Mouse (Mus musculus): ENCODE measurements at regions not wholly inside any gene's neighbourhood (a gene's known extent, or its start where the extent isn't known, plus 50 kb on each side); places are given as distances from the start of the nearest gene placed in this dataset.
A peak's percentile ranks its signal among the peaks of the same experiment; 100 is the strongest.

DNA sequence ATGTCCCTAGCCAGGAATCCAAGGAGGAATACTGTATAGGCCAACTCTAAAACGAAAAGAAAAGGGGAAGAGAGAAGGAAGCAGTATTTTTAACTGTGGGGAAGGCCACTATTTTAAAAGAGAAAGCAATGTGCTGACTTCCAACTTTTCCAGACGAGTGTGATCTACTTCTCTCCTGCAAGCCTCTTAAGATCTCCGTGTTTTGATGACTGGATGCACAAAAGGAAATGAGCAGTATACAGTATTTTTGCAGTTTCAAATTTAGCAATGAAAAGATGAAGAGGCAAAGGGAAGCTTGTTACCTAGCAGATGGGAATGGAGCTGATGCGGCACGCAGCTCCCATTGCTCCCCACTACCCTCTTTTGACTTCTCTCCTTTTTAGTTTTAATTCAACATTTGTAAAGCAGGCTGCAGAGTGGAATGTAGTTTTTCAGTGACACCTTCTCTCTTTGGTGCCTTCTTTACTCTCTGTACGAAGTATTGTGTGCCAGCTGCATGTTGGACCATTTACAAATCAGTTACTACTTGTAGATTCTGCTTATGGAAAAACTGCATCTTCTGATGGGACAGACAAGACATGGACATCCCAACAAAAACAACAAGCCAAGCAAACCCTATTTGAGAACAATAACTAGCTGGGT is 287.2 kb downstream of the Usp25 start:
- 0 out of 2 replicates have a peak, but pooled peaks have one; percentile 23 for ATAC-seq
- Histone ChIP-seq H3K4me3 (no peak overlapping the region), H3K9ac (no peak overlapping the region), H3K36me3 (ENCODE audit: poor library complexity, severe bottlenecking) (no peaks in the 10 kb centered on the region), H3K4me2 (peak overlapping the region; percentile 37), H3K27ac (peak overlapping the region; percentile 70), H3K4me1 (peaks cover 16% of the 10 kb centered on the region), H3K9me3 (replicated peaks) (no peaks in the 10 kb centered on the region; the same call in 1 of the 2 replicates), H3K27me3 (no peaks in the 10 kb centered on the region)
- 40% methylated on average over 6 of the region's 6 CpGs for WGBS

DNA sequence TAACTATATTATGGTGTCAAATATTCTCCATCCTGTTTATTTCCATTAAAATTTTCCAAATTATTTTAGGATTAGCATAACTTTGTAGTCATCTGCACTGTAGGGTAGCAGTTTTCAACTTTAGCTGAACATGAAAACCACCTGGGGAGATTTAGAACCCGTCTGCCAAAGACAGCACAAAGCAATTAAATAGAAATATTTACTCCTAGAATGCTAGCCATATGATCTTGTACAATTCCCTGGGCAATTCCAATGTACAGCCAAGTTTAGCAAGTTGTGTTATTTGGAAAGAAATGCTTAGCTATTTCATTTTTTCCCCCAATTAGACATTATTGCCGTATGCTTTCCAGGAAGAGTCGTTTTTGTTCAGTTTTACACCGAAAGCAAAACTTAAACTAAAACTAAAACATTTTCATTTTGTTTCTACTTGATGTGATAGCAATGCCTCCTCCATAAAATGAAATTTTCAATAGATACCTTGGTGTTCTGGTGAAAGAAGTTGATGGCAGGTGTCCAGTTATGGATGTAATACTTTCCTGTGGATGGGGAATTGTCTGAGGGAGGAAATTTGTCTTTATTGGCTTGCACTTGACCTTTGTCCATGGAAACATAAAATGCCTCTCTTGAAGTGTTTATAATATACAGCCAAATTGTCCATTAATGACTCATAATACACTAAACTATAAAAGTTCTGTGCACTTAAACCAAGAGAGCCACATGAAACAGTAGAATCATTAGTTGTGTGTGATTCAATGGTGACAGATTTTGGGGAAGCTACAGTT is 282.3 kb downstream of the Usp25 start:
- no peaks in the 10 kb centered on the region for H3K36me3 ChIP-seq (ENCODE audit: poor library complexity, severe bottlenecking)
- 77% methylated on average over 4 of the region's 4 CpGs for WGBS
- H3K4me2 ChIP-seq, result no peak overlapping the region
- H3K27me3 ChIP-seq, result no peaks in the 10 kb centered on the region
- H3K27ac ChIP-seq, result no peak overlapping the region
- H3K9ac ChIP-seq, result no peak overlapping the region
- no peaks in the 10 kb centered on the region for H3K9me3 ChIP-seq (replicated peaks)
- no peak for ATAC-seq
- H3K4me3 ChIP-seq, result no peak overlapping the region
- peaks cover 28% of the 10 kb centered on the region for H3K4me1 ChIP-seq

DNA sequence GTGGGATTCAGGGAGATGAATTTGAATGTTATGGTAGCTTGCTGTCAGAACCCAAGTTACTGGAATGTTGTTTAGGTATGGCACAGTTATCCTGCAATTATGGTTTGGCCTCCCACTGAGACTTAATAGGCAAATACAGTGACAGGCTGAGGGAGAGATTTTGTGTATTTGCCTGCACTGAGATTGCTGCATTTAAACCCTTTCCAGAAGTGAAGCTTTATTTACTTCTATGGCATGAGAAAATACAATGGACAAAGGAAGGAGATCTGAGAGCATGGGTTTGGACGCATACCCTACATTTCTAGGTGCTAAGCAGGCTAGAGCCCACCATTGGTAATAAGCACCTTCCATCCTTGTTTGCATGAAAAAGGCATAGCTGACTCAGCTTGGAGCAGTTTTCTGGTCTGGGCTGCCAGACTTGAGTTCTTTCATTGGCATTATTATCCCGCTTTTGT is 278.8 kb downstream of the Usp25 start:
- Histone ChIP-seq H3K9ac (no peak overlapping the region), H3K27ac (peak overlapping the region; percentile 72), H3K36me3 (ENCODE audit: poor library complexity, severe bottlenecking) (0 out of 2 replicates have a peak, but pooled peaks cover 5% of the 10 kb centered on the region), H3K4me2 (peak overlapping the region; percentile 35), H3K9me3 (replicated peaks) (no peaks in the 10 kb centered on the region), H3K4me3 (no peak overlapping the region), H3K4me1 (peaks cover 26% of the 10 kb centered on the region), H3K27me3 (no peaks in the 10 kb centered on the region)
- ATAC-seq, result peak; percentile 79
- WGBS, result 20% methylated on average over 2 of the region's 2 CpGs

DNA sequence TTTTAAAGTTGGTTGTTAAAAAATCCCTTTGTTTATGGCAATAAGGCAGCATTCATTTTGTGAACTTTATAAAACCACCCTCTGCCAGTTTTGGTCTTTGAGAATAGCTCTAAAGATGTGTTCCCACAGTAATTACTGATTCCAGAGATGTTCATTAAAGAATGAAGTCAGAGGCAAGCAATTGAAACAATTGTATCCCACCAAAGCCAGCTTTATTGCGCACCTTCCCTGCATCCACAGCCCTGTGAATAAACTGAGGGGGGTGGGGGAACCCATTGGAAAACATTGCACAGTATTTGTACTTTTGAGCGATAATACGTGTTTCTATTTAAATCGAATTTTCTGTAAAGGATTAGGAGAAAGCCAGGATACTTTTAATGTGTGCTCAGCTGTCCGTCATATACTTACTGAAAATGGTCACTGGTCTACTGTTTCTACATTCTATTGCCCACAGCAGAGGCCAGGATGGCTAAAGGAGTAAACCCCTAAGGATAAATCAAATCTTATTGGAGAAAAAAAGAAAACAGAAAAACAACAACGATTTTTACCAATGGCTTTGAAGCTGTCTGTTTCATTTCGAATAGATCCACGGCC is 278.3 kb downstream of the Usp25 start:
- Histone ChIP-seq H3K4me2 (peak overlapping the region; percentile 35), H3K9ac (no peak overlapping the region)

DNA sequence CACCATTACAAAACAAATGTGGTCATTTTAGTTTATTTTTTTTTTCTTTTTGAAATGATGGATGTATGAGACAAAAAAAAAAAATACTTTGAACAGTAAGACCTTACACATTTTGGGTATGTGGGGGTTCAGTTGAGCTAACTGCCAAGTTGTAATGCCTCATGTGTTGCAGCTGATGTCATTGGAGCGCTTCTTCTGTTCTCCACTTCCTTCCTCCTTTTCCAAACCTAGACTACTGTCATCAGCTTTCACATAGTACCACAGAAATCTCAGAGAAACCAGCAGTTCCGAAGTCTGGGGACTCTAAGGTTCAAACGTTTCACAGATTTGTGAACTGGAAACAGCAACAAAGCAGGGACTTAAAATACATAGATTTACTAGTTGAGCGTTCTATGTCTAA is 270.7 kb downstream of the Usp25 start:
- 78% methylated on average over 4 of the region's 4 CpGs for WGBS
- no peak overlapping the region for H3K9ac ChIP-seq
- no peak overlapping the region for H3K4me3 ChIP-seq
- no peak overlapping the region for H3K27ac ChIP-seq
- no peak overlapping the region for H3K4me2 ChIP-seq
- no peaks in the 10 kb centered on the region for H3K27me3 ChIP-seq
- H3K36me3 ChIP-seq (ENCODE audit: poor library complexity, severe bottlenecking), result 0 out of 2 replicates have a peak, but pooled peaks cover 4% of the 10 kb centered on the region
- peaks cover 13% of the 10 kb centered on the region for H3K4me1 ChIP-seq
- H3K9me3 ChIP-seq (replicated peaks), result no peaks in the 10 kb centered on the region
- ATAC-seq, result no peak

More for the DNA sequence above, 278.3 kb downstream of the Usp25 start:
- ATAC-seq, result peak; percentile 91
- Histone ChIP-seq H3K4me1 (peaks cover 26% of the 10 kb centered on the region), H3K27me3 (no peaks in the 10 kb centered on the region), H3K9me3 (replicated peaks) (no peaks in the 10 kb centered on the region), H3K4me3 (no peak overlapping the region), H3K27ac (peak overlapping the region; percentile 72), H3K36me3 (ENCODE audit: poor library complexity, severe bottlenecking) (0 out of 2 replicates have a peak, but pooled peaks cover 5% of the 10 kb centered on the region)
- WGBS, result 16% methylated on average over 8 of the region's 8 CpGs

DNA sequence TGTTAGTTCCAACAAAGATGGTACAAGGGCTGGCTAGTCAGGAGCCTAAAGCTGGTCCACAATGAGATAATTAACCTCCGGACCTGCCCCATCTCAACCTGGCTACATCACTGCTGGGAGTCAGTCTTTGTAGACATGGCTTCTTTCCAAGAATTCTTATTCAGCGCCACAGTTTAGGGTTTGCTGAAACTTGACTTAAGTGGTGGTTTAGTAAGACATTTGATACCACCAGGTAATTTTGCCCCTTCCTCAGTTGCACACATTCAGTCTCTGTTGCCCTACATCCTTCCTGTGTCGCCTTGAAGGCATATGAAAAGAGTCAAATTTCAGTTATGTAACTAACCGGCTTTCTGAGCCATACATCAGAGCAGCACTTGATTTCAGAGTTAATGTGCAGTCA is 266.4 kb downstream of the Usp25 start:
- H3K36me3 ChIP-seq (ENCODE audit: poor library complexity, severe bottlenecking), result no peaks in the 10 kb centered on the region
- H3K4me2 ChIP-seq, result no peak overlapping the region
- WGBS, result 76% methylated on average over 4 of the region's 4 CpGs
- peaks cover 13% of the 10 kb centered on the region for H3K4me1 ChIP-seq
- H3K9me3 ChIP-seq (replicated peaks), result no peaks in the 10 kb centered on the region
- no peak overlapping the region for H3K4me3 ChIP-seq
- ATAC-seq, result no peak
- no peak overlapping the region for H3K9ac ChIP-seq
- no peaks in the 10 kb centered on the region for H3K27me3 ChIP-seq
- no peak overlapping the region for H3K27ac ChIP-seq

DNA sequence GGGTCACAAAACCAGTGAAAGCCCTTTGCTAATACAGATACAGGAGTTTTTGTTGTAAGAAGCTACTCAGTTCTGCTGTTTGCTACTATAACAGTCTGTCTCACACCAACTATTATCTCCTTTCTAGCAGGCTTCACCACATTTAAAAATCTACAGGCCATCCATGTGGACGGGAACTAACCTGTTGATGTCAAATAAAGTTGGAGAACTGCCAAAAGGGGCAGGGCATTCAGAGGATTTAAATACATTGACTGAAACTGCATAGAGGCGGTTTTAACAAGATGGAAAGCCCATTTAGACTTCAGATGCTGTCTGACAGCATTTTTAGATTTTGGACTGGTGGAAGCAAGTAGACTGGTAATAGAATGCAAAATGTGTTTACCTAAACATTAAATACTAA is 266.0 kb downstream of the Usp25 start:
- no peak overlapping the region for H3K4me3 ChIP-seq
- H3K9me3 ChIP-seq (replicated peaks), result no peaks in the 10 kb centered on the region
- ATAC-seq, result no peak
- no peak overlapping the region for H3K9ac ChIP-seq
- 28% methylated on average over 2 of the region's 2 CpGs for WGBS
- no peak overlapping the region for H3K27ac ChIP-seq
- no peaks in the 10 kb centered on the region for H3K27me3 ChIP-seq
- peaks cover 13% of the 10 kb centered on the region for H3K4me1 ChIP-seq
- no peaks in the 10 kb centered on the region for H3K36me3 ChIP-seq (ENCODE audit: poor library complexity, severe bottlenecking)
- H3K4me2 ChIP-seq, result no peak overlapping the region

DNA sequence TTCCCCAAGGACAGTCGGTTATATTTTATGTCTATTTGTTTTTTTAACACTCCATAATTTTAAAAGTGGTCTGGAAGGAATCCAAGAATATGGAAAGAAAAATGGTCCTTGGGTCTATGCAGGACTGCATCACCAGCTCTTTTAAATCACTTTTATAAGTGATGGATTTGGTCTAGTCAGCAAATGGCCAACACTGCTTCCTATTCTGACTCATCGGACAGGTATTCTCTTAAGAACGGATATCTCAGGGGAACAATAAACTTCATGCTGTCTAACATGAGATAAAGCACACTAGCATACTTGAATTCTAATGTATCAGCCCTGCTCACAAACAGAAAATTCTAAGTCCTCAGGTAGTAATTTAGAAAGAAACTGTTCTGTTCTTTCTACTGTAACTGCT is 259.8 kb downstream of the Usp25 start:
- Histone ChIP-seq H3K27me3 (no peaks in the 10 kb centered on the region), H3K27ac (no peak overlapping the region), H3K36me3 (ENCODE audit: poor library complexity, severe bottlenecking) (no peaks in the 10 kb centered on the region), H3K4me1 (no peaks in the 10 kb centered on the region), H3K9ac (no peak overlapping the region), H3K9me3 (replicated peaks) (no peaks in the 10 kb centered on the region), H3K4me2 (no peak overlapping the region), H3K4me3 (no peak overlapping the region)
- ATAC-seq, result no peak
- WGBS, result 85% methylated on average over 3 of the region's 3 CpGs

DNA sequence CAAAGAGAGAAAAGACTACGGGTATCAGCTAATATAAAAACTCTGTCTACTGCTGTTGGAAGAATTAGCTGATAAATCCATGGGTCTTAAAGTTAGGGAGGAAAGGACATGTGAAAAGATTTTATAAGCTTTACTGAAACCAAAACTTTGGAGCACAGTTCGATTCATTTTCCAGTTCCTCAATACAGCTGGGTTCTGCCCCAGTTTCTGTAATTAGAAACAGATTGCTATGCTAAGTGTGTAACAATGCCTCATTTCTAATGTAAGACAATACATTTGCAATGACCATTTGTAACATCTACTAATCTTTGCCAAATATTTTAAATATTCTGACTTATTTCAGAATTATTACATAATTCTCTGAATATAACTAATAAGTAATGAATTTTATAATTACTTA is 255.4 kb downstream of the Usp25 start:
- Histone ChIP-seq H3K4me3 (no peak overlapping the region), H3K36me3 (ENCODE audit: poor library complexity, severe bottlenecking) (no peaks in the 10 kb centered on the region), H3K27me3 (no peaks in the 10 kb centered on the region), H3K4me2 (no peak overlapping the region), H3K9ac (no peak overlapping the region), H3K9me3 (replicated peaks) (no peaks in the 10 kb centered on the region), H3K4me1 (peaks cover 6% of the 10 kb centered on the region), H3K27ac (no peak overlapping the region)
- WGBS, result 83% methylated on average over 2 of the region's 2 CpGs
- no peak for ATAC-seq

DNA sequence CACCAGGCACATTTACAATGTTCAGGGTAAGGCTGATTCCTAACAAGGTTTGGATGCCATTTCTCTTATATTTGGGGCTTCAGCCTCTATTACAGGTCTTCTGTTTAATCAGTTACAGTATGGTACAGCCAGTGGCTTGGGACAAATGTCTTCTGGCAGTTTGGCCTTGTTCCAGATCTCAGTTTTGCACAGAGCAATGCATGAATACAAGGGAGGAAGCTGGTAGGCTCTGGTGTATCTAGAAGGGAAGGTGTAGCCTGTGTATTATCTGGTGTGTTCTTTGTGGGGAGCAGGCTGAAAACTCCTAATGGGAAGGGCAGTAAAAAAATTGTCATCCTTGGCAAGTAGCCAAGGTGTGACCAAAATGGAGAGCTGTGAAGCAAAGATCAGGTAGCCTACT is 254.2 kb downstream of the Usp25 start:
- Histone ChIP-seq H3K36me3 (ENCODE audit: poor library complexity, severe bottlenecking) (no peaks in the 10 kb centered on the region), H3K9me3 (replicated peaks) (no peaks in the 10 kb centered on the region), H3K4me3 (no peak overlapping the region), H3K4me2 (no peak overlapping the region), H3K27ac (no peak overlapping the region), H3K27me3 (no peaks in the 10 kb centered on the region), H3K9ac (no peak overlapping the region), H3K4me1 (peaks cover 6% of the 10 kb centered on the region)
- ATAC-seq, result no peak

DNA sequence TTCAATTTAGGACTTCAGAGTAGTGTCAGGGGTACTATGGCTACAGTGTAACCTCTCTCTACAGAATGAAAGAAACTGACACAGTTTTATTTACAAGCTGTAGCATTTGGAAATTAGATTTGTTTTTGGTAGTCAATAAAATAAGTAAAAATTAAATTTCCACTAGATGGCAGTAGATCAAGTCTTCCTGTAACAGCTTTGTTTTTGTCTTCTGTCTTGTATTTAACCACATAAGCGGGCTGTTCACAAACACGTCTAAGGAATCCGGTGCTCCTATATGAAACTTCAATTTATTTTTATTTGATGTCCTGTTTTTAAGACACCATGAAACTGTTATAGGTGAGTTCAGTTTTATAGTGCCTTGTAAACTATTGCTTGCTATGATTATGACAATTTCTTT is 238.8 kb downstream of the Usp25 start:
- H3K4me1 ChIP-seq, result no peaks in the 10 kb centered on the region
- no peak for ATAC-seq
- H3K27me3 ChIP-seq, result no peaks in the 10 kb centered on the region
- H3K9ac ChIP-seq, result no peak overlapping the region
- H3K9me3 ChIP-seq (replicated peaks), result no peaks in the 10 kb centered on the region
- H3K27ac ChIP-seq, result no peak overlapping the region
- H3K4me2 ChIP-seq, result no peak overlapping the region
- WGBS, result 37% methylated on average over 3 of the region's 3 CpGs
- H3K36me3 ChIP-seq (ENCODE audit: poor library complexity, severe bottlenecking), result peaks cover 20% of the 10 kb centered on the region; the same call in 1 of the 2 replicates
- no peak overlapping the region for H3K4me3 ChIP-seq

DNA sequence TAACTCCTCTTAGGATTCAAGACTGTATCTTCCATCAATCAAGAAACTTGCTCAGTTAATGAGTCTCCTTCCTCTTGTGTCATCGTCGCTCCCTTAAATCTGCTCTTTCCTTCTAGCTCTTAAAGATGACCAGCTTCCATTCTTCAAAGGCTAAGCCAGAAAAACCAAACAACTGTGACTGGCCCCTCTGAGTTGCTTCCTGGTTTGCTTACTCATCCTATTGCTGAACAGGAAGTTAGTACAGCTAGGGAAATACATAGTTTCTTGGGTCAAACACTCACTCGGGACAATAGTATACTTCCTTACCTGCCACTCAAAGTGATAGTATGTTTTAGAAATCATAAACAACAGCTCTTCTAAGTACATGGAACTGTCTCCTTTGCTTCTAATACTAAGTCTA is 237.9 kb downstream of the Usp25 start:
- H3K27ac ChIP-seq, result no peak overlapping the region
- ATAC-seq, result no peak
- no peak overlapping the region for H3K9ac ChIP-seq
- H3K4me2 ChIP-seq, result no peak overlapping the region
- H3K9me3 ChIP-seq (replicated peaks), result no peaks in the 10 kb centered on the region
- no peaks in the 10 kb centered on the region for H3K4me1 ChIP-seq
- WGBS, result 85% methylated on average over 3 of the region's 3 CpGs
- no peaks in the 10 kb centered on the region for H3K27me3 ChIP-seq
- no peak overlapping the region for H3K4me3 ChIP-seq
- H3K36me3 ChIP-seq (ENCODE audit: poor library complexity, severe bottlenecking), result peaks cover 20% of the 10 kb centered on the region; the same call in 1 of the 2 replicates

Data from forebrain, embryonic 13.5 days (tissue).